Mouse (Mus musculus) intestine, embryonic 14.5 days (tissue): ENCODE measurements around the gene Lemd1. TPM values are rescaled to one million over a fixed set of nuclear protein-coding genes. Genes with fewer than 3 reads are reported as not detected.

ENCODE experiments used
- ATAC-seq: fragments of 200-750 bp; cut with Nextera tagmentation; replicated peaks from 2 replicates; pipeline ENCODE4 v1.8.0; 2017; ENCODE audit warnings: low read depth, moderate number of reproducible peaks, moderate TSS enrichment, moderate library complexity; ENCODE audit not compliant: low FRiP score, low TSS enrichment
- DNase-seq: peaks from one replicate; pipeline ENCODE4 v3.0.0-alpha.2; 2018; ENCODE audit warnings: low spot score
- H3K27ac ChIP-seq: fragments of 300-500 bp; sonication (generic); 2 replicates; pipeline ENCODE4 v1.5.1; 2014; ENCODE audit warnings: low read depth, mild to moderate bottlenecking, control low read depth
- H3K27me3 ChIP-seq: fragments of 300-500 bp; sonication (generic); replicated peaks from 2 replicates; pipeline ENCODE4 v1.6.1; 2014; ENCODE audit warnings: low read length, control low read depth; ENCODE audit not compliant: control insufficient read depth, insufficient read depth
- H3K36me3 ChIP-seq: fragments of 300-500 bp; sonication (generic); 2 replicates; pipeline ENCODE4 v1.6.1; 2014; ENCODE audit warnings: low read length, control low read depth; ENCODE audit not compliant: control insufficient read depth, insufficient read depth
- H3K4me1 ChIP-seq: fragments of 300-500 bp; sonication (generic); replicated peaks from 2 replicates; pipeline ENCODE4 v1.6.1; 2014; ENCODE audit warnings: low read length, control low read depth, mixed read lengths; ENCODE audit not compliant: control insufficient read depth, insufficient read depth
- H3K4me2 ChIP-seq: fragments of 300-500 bp; sonication (generic); 2 replicates; pipeline ENCODE4 v1.6.1; 2014; ENCODE audit warnings: low read length
- H3K4me3 ChIP-seq: fragments of 300-500 bp; sonication (generic); 2 replicates; pipeline ENCODE4 v1.5.1; 2014; ENCODE audit warnings: low read depth, low read length, control low read depth, mixed read lengths
- H3K9ac ChIP-seq: fragments of 300-500 bp; sonication (generic); 2 replicates; pipeline ENCODE4 v1.6.1; 2014; ENCODE audit warnings: mild to moderate bottlenecking, low read length
- H3K9me3 ChIP-seq: fragments of 300-500 bp; sonication (generic); 2 replicates; pipeline ENCODE4 v1.6.1; 2016; ENCODE audit warnings: low read length, control low read depth; ENCODE audit not compliant: control insufficient read depth
- WGBS: fragments of 180-500 bp; shearing (Covaris S2); extraction: QIAGEN DNeasy Blood & Tissue Kit; methylation state at CpG from one replicate; pipeline ENCODE4 v1.1.7; 2014; 5-methylcytosine and 5-hydroxymethylcytosine counted together
- polyA plus RNA-seq: library from polyadenylated mRNA; unstranded; fragments of >200 nt; fragmentation: Nextera tagmentation; extraction: Ambion mirVana; gene quantifications from 2 replicates; pipeline ENCODE4 v1.2.1, GENCODE M21; 2014

The Lemd1 gene
- polyA plus RNA-seq, 1 experiment from 2014 or later = 0.27 TPM

DNA sequence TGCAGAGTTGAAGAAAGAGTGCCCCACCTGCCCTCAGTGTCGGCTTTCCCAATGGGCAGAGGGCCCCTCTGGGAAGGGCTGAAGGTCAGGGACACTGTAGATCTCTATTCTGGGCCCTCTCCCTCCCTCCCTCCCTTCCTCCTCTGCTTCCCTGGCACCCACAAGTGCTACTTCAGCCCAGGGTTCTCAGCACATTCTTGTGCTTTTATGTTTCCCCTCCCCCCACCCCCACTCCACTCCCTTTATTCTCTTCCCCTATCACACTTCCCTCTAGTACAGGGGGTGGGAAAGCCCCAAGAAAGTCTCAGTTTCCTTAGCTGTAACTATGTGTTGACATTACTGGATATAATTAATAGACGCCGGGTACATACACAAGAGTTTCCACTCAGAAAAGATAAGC is 3.4 kb downstream of the Lemd1 start:
- Histone ChIP-seq H3K27ac (no peak overlapping the region), H3K9me3 (no peaks in the 10 kb centered on the region), H3K27me3 (peaks cover 58% of the 10 kb centered on the region), H3K9ac (no peak overlapping the region), H3K4me1 (peaks cover 7% of the 10 kb centered on the region; the same call in 1 of the 2 replicates), H3K4me2 (no peak overlapping the region), H3K4me3 (no peak overlapping the region), H3K36me3 (no peaks in the 10 kb centered on the region)
- WGBS = 53% methylated on average over 3 of the region's 3 CpGs
- no peak for ATAC-seq
- no peak for DNase-seq

DNA sequence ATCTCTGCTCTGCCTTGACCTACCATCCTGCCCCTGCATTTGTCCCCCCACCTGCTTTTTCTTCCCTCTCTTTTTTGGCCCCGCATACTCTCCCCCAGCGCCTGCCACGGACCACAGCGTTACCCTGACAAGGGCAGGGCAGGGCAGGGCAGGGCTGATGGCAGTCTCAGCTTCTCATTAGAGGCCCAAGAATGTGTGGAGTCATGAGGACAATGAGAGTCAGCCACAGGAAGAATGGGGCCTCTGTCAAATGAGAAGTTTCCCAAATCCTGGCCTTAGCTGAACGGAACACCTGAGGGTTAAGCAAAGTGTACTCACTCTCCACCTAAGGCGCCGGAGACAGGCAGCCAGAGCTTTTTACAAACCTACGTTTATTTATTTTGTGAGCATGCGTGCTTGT is 3.9 kb downstream of the Lemd1 start:
- WGBS = 48% methylated on average over 9 of the region's 9 CpGs
- Histone ChIP-seq H3K9ac (no peak overlapping the region), H3K27ac (no peak overlapping the region), H3K9me3 (no peaks in the 10 kb centered on the region), H3K27me3 (peaks cover 57% of the 10 kb centered on the region), H3K4me2 (no peak overlapping the region), H3K4me3 (no peak overlapping the region), H3K4me1 (peaks cover 10% of the 10 kb centered on the region), H3K36me3 (no peaks in the 10 kb centered on the region)
- ATAC-seq (no peak), DNase-seq (no peak)

DNA sequence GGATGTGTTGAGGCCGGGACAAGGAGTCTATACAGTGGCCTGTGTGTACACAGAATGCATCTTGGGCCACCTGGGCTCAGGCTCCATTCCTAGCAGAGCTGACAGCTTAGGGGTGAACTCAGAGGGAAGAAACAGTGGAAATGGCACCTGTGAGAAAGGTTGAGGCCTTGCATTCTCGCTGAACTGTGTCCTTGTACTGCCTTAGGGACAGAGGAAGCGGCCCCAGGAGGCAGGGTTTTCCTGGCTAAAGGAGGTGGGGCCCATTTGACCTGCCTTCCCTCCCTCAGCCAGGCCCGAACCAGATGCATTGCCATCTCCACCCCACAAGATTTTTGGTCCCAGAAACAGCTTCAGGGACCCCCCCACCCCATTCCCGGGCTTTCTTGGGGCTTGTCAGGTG is 4.5 kb downstream of the Lemd1 start:
- WGBS = 55% methylated on average over 5 of the region's 5 CpGs
- ATAC-seq = no peak
- H3K36me3 ChIP-seq = no peaks in the 10 kb centered on the region
- no peaks in the 10 kb centered on the region for H3K9me3 ChIP-seq
- no peak overlapping the region for H3K9ac ChIP-seq
- no peak overlapping the region for H3K4me2 ChIP-seq
- no peak overlapping the region for H3K27ac ChIP-seq
- no peak overlapping the region for H3K4me3 ChIP-seq
- H3K4me1 ChIP-seq = peaks cover 14% of the 10 kb centered on the region
- no peak for DNase-seq
- H3K27me3 ChIP-seq = peaks cover 51% of the 10 kb centered on the region

DNA sequence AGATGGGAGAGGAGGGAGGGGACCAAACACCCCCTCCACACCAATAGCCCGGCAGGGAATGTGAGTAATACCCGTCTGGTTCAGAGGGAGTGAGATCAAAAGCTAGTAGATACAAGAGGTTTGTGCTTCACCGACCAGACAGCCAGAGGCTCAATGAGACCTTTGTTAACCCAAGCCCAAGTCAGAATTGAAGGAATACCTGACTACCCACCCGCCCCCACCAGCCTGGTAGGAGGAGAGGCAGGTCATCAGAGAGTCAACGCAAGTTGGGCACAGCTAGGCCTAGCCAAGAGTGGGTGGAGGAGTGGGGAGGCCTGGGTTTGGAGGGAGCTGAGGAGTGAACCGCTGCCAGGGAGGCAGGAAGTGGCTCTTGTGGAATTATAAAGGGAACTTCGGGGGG is 5.1 kb downstream of the Lemd1 start:
- Histone ChIP-seq H3K9me3 (no peaks in the 10 kb centered on the region), H3K27ac (no peak overlapping the region), H3K4me2 (no peak overlapping the region), H3K27me3 (peaks cover 44% of the 10 kb centered on the region), H3K4me1 (peaks cover 11% of the 10 kb centered on the region; the same call in 1 of the 2 replicates), H3K36me3 (no peaks in the 10 kb centered on the region), H3K4me3 (no peak overlapping the region), H3K9ac (no peak overlapping the region)
- whole genome bisulfite sequencing = 31% methylated on average over 7 of the region's 7 CpGs
- no peak for ATAC-seq
- no peak for DNase-seq

DNA sequence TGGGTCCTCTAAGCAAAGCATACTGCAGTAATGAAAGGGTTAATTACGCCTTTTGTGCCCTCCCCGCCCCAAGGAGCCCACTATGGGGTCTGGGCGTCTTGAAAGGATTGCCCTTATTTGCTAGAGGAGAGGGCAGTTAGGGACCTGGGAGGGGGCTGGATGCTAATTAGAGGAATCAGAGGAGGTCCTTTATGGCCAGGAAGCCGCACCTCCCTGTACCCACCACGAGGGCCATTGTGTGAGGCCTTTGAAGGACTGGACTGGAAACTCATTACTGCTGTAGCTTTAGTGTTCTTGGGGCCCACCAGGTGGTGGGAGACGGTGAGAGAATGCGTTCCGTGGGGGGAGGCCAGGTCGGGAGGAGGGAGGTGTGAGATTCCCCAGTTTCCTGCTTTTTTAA is 6.4 kb downstream of the Lemd1 start:
- Histone ChIP-seq H3K4me3 (no peak overlapping the region), H3K9ac (no peak overlapping the region), H3K36me3 (no peaks in the 10 kb centered on the region), H3K9me3 (no peaks in the 10 kb centered on the region), H3K4me1 (peaks cover 11% of the 10 kb centered on the region; the same call in 1 of the 2 replicates), H3K27me3 (peaks cover 31% of the 10 kb centered on the region; the same call in 1 of the 2 replicates), H3K27ac (no peak overlapping the region), H3K4me2 (no peak overlapping the region)
- DNase-seq = no peak
- no peak for ATAC-seq
- 19% methylated on average over 9 of the region's 9 CpGs for WGBS

DNA sequence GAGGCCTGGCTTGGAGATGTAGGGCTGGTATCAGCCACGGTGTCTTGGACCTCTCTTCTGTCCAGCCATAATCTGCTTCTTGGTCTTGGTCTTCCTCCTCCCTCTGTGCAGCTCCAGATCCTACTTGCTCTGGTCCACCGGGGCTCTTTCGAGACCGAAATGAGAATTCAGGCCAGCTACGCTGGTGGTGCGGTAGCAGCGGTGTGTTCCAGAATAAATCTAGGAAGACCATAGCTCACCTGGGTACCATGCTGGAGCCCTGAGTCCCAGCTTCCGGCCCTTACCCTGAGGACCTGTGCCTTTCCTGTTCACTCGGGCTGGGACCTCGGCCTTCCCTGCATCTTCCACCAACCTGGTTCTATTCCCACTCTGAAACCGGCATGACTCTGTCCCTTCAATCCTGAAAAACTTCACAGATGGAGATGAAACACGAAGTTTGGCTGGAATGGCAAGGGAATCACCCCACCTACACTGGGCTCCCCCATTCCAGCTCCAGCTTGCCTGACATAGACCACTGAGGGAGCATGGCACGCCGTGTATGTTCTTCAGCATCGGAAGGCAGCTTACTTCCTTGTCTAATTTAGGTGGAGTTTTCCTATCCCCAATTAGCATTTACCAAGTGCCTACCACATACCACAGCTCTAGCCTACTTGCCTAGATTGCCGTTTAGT is 7.3 kb downstream of the Lemd1 start:
- Histone ChIP-seq H3K9ac (no peak overlapping the region), H3K27me3 (peaks cover 22% of the 10 kb centered on the region; the same call in 1 of the 2 replicates), H3K36me3 (no peaks in the 10 kb centered on the region), H3K27ac (no peak overlapping the region), H3K4me1 (peaks cover 11% of the 10 kb centered on the region; the same call in 1 of the 2 replicates), H3K4me3 (no peak overlapping the region), H3K4me2 (no peak overlapping the region), H3K9me3 (no peaks in the 10 kb centered on the region)
- WGBS = 84% methylated on average over 16 of the region's 16 CpGs
- DNase-seq (no peak), ATAC-seq (no peak)

DNA sequence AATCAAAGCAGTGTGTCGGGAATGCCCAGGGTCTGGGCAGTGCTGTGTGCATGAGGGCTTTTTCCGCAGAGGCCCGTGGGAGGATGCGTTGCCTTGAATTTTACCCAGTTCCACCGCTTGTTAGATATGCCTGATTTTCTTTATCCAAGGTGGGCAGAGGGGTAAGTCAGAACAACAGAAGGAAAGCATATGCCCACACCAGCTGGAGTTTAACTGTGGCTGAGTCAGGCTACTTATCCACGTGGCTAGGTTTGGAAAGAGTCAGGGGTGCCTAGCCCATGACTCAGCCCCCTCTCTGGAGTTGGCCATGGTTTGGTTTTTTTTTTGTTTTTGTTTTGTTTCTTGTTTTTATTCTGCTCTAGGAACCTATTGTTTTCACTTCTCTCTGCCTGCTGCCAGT is 8.0 kb downstream of the Lemd1 start:
- no peak overlapping the region for H3K9ac ChIP-seq
- H3K4me3 ChIP-seq = no peak overlapping the region
- H3K9me3 ChIP-seq = no peaks in the 10 kb centered on the region
- no peak for DNase-seq
- no peaks in the 10 kb centered on the region for H3K36me3 ChIP-seq
- no peak overlapping the region for H3K4me2 ChIP-seq
- 78% methylated on average over 6 of the region's 6 CpGs for WGBS
- H3K4me1 ChIP-seq = peaks cover 11% of the 10 kb centered on the region; the same call in 1 of the 2 replicates
- ATAC-seq = no peak
- H3K27me3 ChIP-seq = peaks cover 16% of the 10 kb centered on the region; the same call in 1 of the 2 replicates
- H3K27ac ChIP-seq = no peak overlapping the region

DNA sequence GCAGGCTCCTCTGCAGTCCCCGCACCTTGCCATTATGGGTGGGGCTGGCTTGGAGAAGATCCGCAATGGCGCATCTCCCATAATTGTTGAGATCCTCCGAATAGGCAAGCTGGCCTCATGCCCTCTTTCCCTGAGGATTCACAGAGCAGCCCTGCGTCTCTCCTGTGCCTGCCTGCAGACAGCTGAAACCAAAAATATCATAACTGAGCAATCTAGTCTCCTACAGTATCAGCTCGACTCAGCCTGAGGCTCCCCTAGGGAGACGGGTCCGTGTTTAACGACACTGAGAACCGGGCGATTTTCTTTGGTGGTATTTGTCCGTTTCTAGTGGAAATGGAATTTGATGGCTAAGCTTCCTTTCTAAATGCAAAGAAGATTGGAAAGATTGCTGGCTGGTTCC is 8.7 kb downstream of the Lemd1 start:
- Histone ChIP-seq H3K4me3 (no peak overlapping the region), H3K4me2 (peak overlapping the region; percentile 23; the same call in 1 of the 2 replicates), H3K9ac (no peak overlapping the region), H3K4me1 (peaks cover 11% of the 10 kb centered on the region; the same call in 1 of the 2 replicates), H3K27me3 (peaks cover 17% of the 10 kb centered on the region; the same call in 1 of the 2 replicates), H3K27ac (no peak overlapping the region), H3K9me3 (no peaks in the 10 kb centered on the region), H3K36me3 (no peaks in the 10 kb centered on the region)
- DNase-seq = no peak
- ATAC-seq = no peak
- 29% methylated on average over 12 of the region's 12 CpGs for WGBS
